Mouse (Mus musculus) macrophage (primary cell): ENCODE measurements around the gene Sergef. TPM values are rescaled to one million over a fixed set of nuclear protein-coding genes. Genes with fewer than 3 reads are reported as not detected.

ENCODE experiments used
- H3K27ac ChIP-seq: fragments of 350-480 bp; formaldehyde crosslinking; 2 replicates; pipeline ENCODE4 v1.9.0; 2021
- H3K36me3 ChIP-seq: fragments of 350-480 bp; formaldehyde crosslinking; 2 replicates; pipeline ENCODE4 v1.9.0; 2021; ENCODE audit errors: inconsistent target
- H3K4me3 ChIP-seq: fragments of 350-480 bp; formaldehyde crosslinking; 2 replicates; pipeline ENCODE4 v1.9.0; 2021; ENCODE audit errors: inconsistent target
- H3K79me2 ChIP-seq: fragments of 350-480 bp; formaldehyde crosslinking; 2 replicates; pipeline ENCODE4 v1.9.0; 2021; ENCODE audit errors: inconsistent target
- WGBS: methylation state at CpG from one replicate; pipeline ENCODE4 v1.1.7; 2026; ENCODE audit warnings: inconsistent platforms; ENCODE audit not compliant: missing documents; 5-methylcytosine and 5-hydroxymethylcytosine counted together
- polyA plus RNA-seq: library from polyadenylated mRNA; stranded (reverse); fragments of 250-400 nt; gene quantifications from 3 replicates; pipeline ENCODE4 v1.2.4, GENCODE M21; 2018; ENCODE audit warnings: inconsistent platforms

The Sergef gene
- polyA plus RNA-seq, 1 experiment from 2014 or later: 7.7 TPM

DNA sequence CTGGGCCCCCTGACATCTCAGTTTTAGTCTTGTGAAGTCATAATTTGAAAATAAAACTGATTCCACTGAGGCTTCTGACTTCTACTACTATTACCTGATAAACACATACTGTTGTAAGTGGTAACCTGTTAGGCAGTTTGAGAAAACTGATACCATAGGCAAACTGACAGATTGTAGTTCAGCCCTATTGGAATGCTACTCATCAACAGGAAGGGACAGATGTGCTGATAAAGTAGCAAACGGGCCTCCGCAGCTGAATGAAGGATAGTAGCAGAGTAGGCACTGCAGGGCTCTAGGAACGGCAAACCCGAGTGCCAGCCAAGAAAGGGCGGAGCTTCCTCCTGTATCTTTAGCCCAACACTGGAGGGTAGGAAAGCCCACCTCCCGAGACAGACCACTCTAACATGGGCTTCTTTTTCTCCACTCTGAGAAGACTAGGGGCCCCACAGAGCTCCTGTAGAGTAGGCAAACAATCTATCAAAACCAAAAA, 112.9 kb downstream of the Sergef start:
- 76% methylated on average over 6 of the region's 6 CpGs for WGBS
- Histone ChIP-seq H3K4me3 (no peak overlapping the region), H3K79me2 (no peaks in the 10 kb centered on the region), H3K27ac (no peak overlapping the region), H3K36me3 (no peaks in the 10 kb centered on the region)

DNA sequence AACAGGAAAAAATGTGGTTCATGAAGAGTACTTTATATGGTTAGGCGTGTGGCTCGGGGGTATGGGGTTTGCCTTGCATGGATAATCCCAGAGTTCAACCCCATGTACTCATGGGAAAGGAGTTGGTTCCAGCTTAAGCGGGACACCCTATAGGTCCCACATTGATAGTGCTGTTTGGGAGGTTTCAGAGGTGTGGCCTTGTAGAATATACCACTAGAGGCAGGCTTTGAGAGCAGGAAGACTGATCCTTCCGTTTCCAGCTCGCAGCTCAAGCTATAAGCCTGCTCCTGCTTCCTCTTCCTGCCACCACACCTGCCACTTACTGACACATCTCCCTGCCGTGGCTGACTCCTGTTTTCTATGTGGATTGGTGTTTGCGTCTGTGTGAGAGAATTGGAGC, 116.4 kb downstream of the Sergef start:
- no peak overlapping the region for H3K27ac ChIP-seq
- H3K79me2 ChIP-seq: no peaks in the 10 kb centered on the region
- no peaks in the 10 kb centered on the region for H3K36me3 ChIP-seq
- H3K4me3 ChIP-seq: no peak overlapping the region
- 78% methylated on average over 7 of the region's 7 CpGs for WGBS

DNA sequence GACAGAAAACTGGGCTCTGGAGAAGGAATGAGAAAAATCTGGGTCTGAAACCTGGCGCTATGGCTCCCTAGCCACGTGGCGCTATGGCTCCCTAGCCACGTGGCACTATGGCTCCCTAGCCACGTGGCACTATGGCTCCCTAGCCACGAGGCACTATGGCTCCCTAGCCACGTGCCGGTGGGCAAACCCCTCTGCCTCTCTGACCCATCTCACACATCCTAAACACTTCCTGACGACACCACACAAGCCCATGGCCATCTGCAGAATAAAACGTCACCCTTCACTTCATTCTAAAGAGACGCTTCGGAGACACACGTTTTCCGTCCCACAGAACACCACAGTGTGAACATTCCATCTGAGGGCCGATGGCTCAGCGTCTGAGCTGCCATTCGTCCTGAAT, 117.8 kb downstream of the Sergef start:
- H3K36me3 ChIP-seq: no peaks in the 10 kb centered on the region
- no peak overlapping the region for H3K27ac ChIP-seq
- WGBS: 95% methylated on average over 17 of the region's 17 CpGs
- no peak overlapping the region for H3K4me3 ChIP-seq
- no peaks in the 10 kb centered on the region for H3K79me2 ChIP-seq

DNA sequence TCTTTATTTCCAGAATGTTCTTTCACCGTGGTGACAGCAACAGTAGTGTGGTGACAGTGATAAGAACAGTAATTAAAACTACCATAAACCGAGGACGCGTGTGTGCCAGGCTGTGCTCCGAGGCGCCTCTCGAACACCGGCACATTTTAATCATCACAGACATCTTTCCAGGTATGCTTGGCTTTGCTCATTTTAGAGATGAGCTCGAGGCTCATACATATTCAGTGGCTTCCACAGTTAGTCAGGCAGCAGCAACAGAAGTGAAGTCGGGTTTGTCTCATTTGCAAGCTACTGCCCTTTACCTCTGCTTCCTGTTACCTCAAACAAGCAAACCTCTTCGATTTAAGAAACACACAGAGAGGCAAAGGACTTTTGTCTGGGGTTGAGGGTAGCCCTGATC, 120.5 kb downstream of the Sergef start:
- H3K79me2 ChIP-seq: no peaks in the 10 kb centered on the region
- no peak overlapping the region for H3K27ac ChIP-seq
- H3K4me3 ChIP-seq: no peak overlapping the region
- WGBS: 87% methylated on average over 11 of the region's 11 CpGs
- no peaks in the 10 kb centered on the region for H3K36me3 ChIP-seq

DNA sequence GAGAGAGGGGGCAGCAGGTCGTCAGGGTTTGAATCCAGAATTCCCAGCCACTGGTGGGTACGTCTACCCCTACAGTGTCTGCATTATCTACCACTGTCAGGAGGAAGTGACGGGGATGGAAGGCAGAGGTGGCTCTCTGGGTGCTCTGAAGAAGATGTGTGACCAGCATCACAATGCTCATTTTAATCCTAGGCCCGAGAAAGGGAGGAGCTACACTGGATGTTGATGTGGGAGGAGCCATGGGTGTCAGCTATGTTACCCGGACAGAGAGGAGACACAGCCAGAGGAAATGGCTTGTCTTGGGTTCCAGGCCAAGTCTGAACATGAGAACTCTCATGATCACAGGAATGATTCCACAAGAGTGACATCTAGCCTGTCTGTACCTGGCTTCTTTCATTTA, 122.4 kb downstream of the Sergef start:
- no peak overlapping the region for H3K4me3 ChIP-seq
- no peaks in the 10 kb centered on the region for H3K79me2 ChIP-seq
- H3K27ac ChIP-seq: no peak overlapping the region
- no peaks in the 10 kb centered on the region for H3K36me3 ChIP-seq
- 84% methylated on average over 5 of the region's 5 CpGs for WGBS

DNA sequence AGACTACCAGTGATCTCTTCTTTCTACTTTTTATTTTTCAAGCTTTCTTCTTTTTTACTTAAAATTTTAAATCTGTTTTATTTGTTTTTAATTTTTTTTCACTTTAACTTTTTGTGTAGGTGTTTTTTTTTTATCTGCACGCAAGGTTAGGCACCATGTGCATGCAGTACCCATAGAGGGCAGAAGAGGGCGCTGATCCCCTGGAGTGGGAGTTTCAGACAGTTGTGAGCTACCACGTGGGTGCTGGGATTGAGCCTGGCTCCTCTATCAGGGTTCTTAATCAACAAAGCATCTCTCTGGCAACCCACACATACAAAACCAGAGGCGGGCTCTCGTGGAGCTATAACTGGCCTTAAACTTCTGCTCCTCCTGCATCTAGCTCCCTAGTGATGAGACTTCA, 123.6 kb downstream of the Sergef start:
- no peaks in the 10 kb centered on the region for H3K79me2 ChIP-seq
- H3K4me3 ChIP-seq: no peak overlapping the region
- no peak overlapping the region for H3K27ac ChIP-seq
- H3K36me3 ChIP-seq: no peaks in the 10 kb centered on the region
- WGBS: 80% methylated on average over 5 of the region's 5 CpGs

DNA sequence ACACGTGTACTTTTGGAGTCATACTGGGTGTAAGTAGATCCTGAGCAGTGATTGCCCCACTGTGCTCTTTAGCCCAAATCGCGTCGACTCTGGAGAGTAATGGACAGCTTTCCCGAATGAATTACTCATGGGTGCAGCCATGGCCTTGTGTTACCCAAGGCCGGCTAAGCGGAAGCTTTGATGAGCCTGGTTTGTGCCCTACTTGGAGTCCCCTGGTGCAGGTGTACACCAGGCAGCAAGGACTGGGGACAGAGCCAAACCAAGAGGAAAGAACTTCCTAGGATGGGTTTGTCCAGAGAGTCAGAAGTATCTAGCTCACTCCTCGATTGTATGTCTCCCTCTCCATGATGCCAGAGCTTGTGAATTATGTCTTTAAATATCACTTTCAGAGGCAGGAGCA, 124.6 kb downstream of the Sergef start:
- Histone ChIP-seq H3K36me3 (no peaks in the 10 kb centered on the region), H3K4me3 (no peak overlapping the region), H3K79me2 (no peaks in the 10 kb centered on the region), H3K27ac (no peak overlapping the region)
- WGBS: 93% methylated on average over 8 of the region's 8 CpGs

DNA sequence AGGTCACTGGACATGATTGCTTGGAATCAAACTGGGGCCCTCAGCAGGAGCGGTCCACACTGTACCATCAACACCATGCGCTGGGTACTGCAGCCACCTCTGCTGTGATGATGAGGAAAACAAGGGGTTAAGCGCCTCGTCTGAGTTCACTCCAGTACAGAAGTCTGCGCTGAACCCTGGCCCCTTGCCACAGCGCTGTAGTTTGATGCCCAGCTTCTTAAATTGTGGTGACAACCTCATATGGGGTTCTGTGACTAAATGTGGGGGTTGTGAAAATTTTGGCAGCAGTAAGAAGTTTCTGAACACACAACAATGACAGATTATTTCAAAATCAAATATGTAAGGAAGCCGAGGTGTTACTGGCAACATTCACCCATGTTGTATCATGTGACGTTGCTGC, 126.0 kb downstream of the Sergef start:
- no peaks in the 10 kb centered on the region for H3K79me2 ChIP-seq
- H3K36me3 ChIP-seq: no peaks in the 10 kb centered on the region
- H3K27ac ChIP-seq: no peak overlapping the region
- 87% methylated on average over 8 of the region's 8 CpGs for WGBS
- H3K4me3 ChIP-seq: no peak overlapping the region

DNA sequence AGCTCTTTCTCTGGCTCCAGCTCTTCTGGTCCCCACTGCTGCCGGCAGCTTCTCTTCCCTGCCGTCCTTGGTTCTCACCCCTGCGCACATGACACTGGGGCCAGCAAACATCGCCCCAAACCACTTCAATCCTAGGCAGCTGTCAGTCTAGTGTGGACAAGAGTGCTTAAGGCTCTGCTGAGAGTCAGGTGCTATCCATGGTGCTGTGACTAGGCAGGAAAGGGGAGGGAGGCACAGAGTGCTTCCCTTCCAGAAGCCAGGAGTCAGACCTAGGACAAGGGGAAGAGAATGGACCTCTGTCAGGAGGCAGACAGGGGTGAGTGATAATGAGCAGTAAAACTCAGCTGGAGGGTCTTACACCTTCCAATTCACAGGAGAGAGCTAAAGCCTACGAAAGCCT, 126.8 kb downstream of the Sergef start:
- H3K79me2 ChIP-seq: no peaks in the 10 kb centered on the region
- H3K4me3 ChIP-seq: no peak overlapping the region
- WGBS: 95% methylated on average over 5 of the region's 5 CpGs
- H3K27ac ChIP-seq: no peak overlapping the region
- no peaks in the 10 kb centered on the region for H3K36me3 ChIP-seq

DNA sequence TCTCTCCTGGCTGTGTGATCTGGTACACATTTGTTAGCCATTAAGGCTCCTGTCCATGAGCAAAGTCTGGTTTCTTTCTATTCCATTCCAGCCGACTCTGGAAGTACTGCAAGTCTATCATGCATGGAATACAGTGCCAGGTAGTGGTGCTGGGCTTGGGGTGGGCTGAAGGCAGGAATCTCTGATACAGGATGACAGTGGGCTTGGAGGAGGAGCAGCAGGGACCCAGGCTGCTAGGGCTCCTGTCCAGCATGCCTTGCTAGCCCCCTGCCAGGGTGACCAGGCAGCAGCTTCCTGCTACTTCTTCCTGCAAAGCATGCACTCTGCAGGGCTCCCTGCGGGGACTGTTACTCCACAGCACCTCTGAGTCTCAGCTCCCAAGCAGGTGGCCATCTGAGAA, 128.8 kb downstream of the Sergef start:
- 100% methylated on average over 2 of the region's 2 CpGs for WGBS
- Histone ChIP-seq H3K36me3 (no peaks in the 10 kb centered on the region), H3K4me3 (no peak overlapping the region), H3K79me2 (no peaks in the 10 kb centered on the region), H3K27ac (no peak overlapping the region)

DNA sequence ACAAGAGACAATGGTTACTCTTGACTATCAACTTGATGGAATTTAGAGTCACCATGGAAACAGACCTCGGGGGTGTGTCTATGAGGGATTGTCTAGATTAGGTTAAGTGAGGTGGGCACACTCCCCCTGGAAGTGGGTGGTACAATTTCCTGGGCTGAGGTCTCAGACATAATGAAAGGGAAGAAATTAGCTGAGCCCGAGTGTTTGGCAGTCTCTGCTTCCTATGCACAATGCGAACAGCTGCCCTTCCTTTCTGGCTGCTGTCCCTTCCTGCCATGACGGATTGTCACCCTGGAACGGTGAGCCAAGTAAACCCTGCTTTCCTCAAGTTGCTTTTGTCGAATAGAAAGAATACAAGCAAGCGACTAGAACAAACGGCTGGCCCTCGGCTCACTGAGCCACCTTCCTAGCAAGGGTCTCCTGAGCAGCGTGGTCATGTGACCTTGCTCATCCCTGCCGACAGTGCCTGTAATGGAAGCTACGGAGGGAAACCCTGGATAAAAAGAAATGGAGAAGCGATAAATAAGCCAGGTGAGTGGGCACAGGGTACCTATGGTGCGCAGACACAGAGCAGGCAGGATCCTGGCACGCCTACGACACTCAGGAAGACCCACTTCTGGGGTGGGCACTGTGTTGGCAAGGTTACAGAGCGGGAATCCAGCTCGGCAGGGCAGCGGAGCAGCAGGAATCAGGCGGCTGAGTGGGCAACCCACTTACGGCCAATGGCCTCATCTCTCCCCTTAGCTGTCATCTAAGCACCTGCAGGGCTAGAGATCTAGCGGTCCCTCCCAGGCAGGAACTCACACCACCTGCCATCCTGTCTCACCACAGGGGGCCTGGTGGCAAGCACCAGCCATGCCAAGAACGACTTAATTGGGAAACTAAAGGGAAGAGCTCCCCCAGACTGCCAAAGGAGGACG, 130.0 kb downstream of the Sergef start:
- no peaks in the 10 kb centered on the region for H3K36me3 ChIP-seq
- H3K4me3 ChIP-seq: no peak overlapping the region
- no peak overlapping the region for H3K27ac ChIP-seq
- H3K79me2 ChIP-seq: no peaks in the 10 kb centered on the region
- WGBS: 83% methylated on average over 24 of the region's 24 CpGs

DNA sequence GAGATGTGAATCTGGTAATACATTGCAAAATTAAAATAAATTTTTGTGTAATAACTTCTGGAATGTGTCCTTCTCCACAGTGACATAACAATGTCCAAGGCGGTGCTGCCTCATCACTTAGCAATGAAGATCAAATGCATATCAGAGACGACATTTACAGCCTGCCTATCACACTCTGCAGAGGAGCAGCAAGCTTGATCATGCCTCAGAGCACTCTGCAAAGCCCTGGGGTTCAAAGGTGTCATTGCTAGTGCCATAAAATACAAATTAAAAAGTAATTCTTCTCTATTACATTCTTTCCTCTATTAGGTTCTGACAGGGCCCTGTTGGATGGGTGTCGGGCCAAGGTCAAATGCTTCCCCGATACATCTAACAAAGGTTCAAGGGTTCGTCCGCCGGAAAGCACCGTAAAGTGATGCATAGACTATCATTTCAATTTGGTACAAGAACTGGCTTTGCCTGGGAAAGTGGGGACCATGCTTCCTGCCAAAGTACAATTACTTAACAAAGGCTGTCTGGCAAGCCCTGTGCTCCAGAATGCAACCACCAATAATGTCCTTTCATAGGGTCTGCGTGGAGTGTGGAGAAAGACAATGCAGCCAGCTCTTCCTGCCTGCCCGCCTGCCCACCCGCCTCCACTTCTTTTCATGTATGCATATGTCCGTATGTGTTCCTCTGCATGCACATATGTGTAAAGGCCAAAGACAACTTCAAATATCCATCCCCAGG, 130.9 kb downstream of the Sergef start:
- Histone ChIP-seq H3K4me3 (no peak overlapping the region), H3K79me2 (no peaks in the 10 kb centered on the region), H3K36me3 (no peaks in the 10 kb centered on the region), H3K27ac (no peak overlapping the region)
- 98% methylated on average over 12 of the region's 12 CpGs for WGBS

DNA sequence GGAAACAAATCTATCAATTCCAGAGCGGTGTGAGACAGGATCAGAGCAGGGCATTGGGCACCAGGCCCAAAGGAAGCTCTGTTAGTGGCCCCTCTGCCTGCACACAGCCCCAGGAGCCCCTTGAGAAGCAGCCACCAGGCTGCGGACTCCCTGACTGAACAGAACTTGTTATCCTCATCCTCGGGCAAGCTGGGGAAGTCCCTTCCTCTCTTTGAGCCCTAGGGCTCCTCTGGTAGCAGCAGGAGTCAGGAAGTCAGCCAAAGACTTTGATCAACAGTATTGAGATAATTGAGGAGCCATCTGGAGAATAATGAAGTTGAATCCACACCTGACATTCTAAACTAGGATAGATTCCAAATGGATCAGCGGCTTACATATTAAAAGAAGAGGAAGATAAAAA, 135.4 kb downstream of the Sergef start:
- Histone ChIP-seq H3K79me2 (no peaks in the 10 kb centered on the region), H3K27ac (no peak overlapping the region), H3K36me3 (no peaks in the 10 kb centered on the region), H3K4me3 (no peak overlapping the region)
- 81% methylated on average over 4 of the region's 4 CpGs for WGBS

DNA sequence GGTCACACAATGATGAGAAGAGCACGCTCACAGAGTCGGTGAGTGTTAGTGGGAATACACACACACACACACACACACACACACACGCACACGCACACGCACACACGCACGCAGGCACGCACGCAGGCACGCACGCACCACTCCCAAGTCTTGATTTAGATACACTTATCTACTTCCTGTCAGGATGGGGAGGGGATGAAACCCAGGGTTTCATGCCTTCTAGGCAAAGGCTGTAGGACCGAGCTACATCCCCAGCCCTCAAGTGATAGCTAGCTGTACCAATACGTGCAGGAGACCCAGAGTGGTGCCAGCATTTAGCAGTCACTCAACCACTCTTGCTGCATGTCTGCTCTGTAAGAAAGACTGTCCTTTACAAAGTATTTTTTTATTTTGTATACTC, 137.0 kb downstream of the Sergef start:
- Histone ChIP-seq H3K36me3 (no peaks in the 10 kb centered on the region), H3K79me2 (no peaks in the 10 kb centered on the region), H3K27ac (no peak overlapping the region), H3K4me3 (no peak overlapping the region)
- 67% methylated on average over 11 of the region's 13 CpGs for WGBS

DNA sequence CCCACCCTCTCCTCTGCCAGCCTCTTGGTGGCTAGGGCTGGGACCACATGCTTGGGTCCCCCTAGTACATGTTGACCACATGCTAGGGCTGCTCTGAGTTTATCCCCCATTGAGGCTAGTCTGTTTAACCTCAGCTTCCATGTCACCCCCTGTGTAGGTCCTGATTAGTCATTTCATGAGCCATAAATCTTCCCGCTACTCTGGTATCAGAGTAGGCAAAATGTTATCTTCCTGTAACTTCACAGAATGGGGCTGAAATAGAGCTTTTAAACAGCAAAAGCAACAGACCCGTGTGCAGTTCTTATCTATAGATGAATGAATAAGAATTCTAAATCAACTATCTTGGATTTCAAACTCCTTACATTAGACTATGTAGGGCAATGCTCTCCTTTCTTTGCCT, 138.1 kb downstream of the Sergef start:
- Histone ChIP-seq H3K27ac (no peak overlapping the region), H3K36me3 (no peaks in the 10 kb centered on the region), H3K79me2 (no peaks in the 10 kb centered on the region), H3K4me3 (no peak overlapping the region)
- WGBS: 60% methylated on average over 2 of the region's 2 CpGs
